Mouse (Mus musculus): ENCODE measurements around the gene Sgip1.

Gene Sgip1

DNA sequence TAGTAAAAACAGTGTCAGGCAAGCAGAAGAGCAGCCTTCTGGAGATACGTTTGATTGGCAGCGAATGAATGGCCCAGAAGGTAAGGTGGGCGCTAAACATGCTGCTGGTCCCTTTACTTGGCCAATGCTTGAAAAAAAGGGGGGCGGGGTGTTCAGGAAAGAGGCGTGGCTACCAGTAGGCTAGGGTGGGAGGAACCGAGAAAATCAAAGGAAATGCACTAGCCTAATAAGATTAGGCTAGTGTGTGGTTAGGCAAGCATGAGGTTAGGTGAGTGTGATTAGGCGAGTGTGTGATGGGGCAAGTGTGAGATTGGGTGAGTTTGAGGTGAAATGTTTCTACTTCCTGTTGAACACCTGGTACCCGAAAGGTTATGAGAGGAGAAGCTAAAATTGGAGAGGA is at the start of gene Sgip1:
TSS of gene Sgip1 (plus strand) at position 11 of the 400 bp plus-strand sequence.
- no peak for DNase-seq

DNA sequence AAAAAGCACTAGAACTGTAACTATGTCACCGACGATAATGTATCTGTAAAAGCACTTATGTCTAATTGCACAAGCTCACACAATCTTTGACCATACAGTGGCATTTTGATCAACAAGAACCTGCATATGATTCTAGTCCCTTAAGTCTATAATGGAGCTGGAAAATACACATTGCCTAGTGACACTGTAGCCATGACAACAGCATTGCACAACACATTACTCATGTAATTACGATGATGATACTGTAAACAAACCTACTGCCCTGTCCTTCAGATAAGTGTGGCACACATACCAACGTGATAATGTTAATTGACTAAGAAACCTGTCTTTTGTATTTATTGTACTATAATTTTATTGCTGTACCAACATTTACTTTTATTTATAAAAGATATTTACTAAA is 49.7 kb upstream of the Sgip1 start:
- no peak for DNase-seq

DNA sequence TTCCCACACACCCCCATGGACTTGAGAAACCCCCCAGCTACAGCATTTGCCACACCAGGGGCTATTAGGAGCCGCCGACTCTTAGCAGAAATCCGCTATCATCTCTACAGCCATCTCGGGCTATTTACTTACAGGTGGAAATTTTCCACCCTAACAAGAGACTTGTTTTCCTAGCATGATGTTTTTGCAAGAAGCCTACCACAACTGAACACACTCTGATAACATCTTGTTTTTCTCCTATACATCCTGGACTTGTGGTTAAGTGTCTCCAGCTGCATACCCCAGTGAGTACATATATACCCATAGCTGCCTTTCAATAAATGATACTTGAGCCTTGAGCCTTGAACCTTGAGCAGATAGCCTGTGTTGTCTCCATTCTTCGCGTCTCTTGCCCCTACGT is 43.1 kb upstream of the Sgip1 start:
- no peak for DNase-seq

DNA sequence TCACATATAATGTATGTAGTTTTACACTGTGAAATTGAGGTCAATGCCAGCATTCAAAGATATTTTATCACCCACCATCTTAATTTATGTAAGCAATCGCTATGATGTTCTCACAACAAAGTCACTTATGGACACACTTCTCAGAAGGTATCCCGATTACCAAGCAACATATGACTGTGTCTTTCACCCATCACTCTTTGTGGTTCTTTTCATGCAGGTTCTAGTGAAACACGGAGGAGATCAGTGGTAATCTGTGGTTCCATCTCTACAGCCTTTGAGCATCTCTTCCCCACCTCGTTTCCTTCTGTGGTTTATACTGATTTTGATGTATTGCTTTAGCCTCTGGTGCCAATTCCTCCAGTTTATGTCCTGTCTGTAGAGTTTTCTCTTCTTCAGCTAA is 29.4 kb upstream of the Sgip1 start:
- DNase-seq: no peak

DNA sequence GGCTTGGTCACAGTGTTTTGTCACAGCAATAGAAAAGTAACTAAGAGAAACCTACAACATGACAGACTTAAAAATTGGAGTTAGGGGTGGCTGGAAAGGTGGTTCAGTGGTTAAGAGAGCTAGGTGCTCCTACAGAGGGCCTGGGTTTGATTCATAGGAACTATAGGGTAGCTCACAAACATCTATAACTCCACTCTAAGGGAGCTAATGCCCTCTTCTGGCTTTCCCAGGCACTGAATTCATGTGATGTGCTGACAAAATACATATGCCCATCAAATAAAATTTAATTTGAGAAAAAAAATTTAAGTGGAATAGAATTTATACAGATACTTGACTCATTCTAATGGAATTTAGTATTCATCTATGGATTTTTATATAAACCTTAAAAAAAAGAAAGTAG is 25.6 kb upstream of the Sgip1 start:
- DNase-seq: no peak

DNA sequence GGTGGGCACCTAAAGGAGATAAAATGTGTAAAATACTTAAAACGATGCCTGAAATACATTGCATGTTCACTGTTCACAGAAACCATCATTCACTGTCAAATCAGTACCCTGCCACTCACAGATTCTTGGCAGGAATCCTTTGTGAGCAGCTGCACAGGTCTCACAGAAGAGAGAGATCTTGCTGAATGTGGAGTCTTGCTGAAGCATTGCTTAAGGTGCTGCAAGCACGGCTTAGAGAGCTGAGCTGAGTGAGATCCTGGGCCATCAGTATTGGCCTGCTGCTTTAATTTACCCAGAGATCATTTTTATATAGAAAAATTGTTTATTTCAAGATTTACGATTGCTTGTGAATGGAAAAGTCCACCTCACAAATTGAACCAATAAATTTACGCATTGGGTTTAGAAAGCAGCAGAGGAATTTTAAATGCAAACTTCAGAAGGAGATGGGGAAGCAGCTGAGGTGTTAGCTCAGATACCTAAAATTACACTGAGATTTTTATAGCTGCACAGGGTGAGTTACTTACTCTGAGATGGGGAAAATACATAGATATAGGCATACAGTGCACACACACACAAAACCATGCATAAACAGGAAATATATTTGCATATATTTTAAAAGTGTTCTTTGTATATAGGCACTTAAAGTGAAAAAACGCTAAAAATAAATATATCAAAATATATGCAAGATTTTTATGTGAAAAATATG is 23.8 kb upstream of the Sgip1 start:
- DNase-seq: no peak

DNA sequence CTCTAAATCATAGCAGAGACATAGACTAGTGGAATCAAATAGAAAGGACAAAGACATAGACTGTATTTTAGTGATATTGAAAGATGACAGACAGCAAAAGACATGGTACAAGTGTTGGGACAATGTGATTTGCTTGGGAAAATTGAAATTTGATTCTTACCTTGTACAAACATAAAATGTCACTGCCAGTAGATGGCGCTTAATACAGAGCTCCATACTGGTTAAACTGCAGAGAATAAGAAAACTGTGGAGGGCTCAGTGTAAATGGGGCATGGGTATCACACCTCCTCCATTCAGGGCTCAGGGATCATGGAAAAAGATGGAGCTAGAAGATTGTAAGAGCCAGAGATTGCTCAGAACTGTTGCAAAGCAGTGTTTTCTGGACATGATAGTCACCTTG is 21.6 kb upstream of the Sgip1 start:
- DNase-seq: peak; percentile 10

DNA sequence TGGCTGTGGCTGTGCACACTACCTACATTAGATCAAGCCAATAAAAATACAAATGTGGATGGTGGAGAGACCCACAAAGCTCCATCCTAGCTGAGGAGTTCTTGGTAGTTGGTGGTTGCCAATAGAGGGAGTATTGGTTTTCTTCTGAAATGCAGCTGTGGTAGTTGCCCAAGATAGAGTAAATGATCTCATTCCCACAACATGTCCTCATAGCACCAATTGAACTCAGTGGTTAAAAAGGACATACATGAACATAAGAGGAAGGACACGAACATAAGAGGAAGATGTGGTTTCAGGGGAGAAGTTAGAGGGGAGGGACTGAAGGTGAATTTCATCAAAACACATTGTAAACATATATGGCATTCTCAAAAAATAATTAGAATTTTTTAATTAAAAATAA is 21.1 kb upstream of the Sgip1 start:
- DNase-seq: no peak

DNA sequence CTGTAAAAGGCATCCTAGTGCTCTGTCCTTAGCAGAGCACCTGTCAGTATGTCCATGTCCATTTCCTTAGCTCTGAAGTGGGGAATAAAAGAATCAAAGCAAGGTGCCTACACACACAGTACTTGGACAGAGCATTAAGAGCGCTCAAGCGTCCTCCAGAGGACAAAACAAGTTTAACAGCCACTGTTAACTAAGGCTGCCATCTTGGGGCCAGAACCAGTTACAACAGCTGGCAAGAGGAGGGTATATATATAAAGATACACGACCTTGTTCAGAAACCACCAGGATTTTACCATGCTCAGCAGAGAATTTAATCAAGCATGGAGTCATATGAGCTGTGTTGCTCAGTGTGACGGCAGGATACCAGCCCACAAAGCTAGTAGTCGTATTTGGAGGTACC is 16.7 kb upstream of the Sgip1 start:
- no peak for DNase-seq

DNA sequence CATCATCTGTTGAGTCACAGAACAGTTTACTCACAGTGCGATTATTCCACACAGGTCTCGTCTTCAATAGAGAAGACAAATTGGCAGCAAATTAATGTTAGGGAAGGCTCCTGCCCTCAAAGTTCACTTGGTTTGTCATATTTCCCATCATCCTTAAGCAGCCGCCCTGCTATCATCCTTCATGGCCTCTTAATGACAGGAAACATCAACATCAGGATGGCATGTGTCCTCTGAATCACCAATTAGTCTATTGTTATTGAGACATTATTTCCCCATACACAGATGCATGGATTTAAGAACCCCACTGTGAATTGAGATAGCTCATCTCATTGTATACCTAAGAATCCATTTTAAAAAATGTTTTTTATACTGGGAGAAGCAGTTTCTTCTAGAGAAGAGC is 10.1 kb upstream of the Sgip1 start:
- no peak for DNase-seq

DNA sequence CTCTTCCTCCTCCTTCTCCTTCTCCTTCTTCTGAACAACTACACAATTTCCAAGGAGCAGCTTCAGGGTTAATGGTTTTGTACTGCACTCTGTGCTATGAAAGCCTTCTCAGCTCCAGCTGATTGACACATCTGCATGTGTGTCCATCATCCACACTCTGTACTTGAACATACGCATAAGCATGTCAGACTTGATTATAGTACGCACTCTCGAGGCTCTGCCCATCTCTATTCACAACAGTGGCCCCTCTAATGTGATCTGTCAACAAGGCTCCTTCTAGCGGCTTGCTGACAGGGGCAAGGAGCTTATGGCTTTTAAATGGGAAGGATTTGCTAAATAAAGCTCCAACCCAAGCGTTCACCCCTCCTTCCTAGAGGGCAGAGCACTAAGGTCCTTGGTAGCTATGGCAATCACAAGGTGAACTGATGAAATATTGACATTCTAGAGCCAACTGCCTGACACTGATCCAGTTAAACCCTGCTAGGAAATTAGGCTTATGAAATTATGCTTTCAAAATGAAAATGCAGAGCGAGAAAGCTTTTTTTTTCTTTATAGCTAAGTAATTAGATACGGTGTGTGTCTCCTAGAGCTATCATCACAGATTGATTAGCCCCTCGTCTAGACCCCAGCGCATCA is 7.0 kb upstream of the Sgip1 start:
- no peak for DNase-seq

DNA sequence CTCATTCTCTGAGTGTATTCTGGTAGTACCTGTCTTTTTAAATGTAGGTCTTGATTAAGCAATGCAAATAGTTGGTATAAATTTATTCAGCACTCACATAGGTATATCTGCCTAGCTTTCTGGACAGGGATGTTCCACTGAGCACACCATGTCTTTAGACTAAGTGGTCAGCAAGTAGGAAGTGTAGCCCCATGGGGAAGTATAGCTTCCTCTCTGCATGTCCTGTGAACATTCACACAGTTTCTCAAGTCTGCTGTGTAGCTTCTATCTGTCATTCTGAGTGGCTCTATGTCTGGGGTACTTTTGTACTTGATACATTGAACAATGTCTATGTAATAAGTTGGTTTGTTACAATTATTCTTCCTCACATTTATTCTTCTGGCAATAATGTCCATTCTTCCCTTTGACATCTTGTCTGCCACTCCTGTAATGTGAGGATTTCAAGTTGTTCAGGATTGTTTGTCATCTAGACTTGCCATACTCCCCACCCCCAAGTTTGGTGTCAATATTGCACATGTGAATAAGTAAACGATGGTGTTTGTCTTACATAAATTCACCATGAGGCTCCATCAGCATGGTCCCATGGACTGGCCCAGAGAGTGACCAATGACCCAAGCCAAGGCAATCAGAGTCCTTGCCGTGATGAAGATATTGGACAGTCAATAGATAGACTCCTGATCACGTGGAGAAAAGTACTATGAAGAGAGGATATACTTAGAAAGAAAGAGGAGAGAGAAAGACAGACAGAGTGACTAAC is 12.4 kb downstream of the Sgip1 start:
- DNase-seq: no peak

DNA sequence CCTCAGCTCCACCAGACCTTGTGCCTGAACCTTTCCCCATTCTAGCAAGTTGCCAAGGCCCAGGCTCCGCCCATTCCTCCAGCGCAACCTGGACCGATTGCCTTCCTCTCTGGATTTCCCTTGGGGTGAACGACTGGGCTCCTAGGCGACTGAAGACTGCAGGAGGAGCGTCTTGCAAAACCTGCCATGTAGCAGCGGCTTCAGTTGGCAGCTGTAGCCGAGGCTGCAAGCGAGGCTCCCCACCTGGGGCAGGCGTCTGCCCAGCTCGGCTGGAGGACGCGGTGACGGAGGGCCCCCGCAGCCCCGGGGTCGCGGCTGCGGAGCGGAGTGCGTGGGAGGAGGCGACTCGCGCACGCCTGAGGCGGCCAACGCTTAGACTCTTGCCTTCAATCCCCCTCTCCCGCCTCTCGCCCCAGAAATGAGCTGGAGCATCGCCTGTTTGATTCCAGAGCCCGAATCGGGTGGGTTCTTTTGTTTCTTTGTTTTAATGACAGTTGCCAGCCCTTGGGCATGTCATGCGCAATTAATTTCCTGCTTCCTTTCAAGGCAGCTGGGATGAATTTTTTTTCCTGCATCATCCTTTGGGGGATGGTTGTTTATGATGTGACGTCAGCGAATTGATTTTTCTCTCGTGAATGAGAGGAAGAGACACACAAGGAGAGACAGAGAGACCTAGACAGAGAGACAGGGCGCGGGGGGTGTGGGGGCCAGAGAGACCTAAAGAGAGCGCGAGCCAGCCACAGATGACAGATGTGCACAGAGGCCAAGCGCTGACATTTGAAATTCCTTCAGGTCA is 18.2 kb downstream of the Sgip1 start:
- DNase-seq: peak; percentile 69

DNA sequence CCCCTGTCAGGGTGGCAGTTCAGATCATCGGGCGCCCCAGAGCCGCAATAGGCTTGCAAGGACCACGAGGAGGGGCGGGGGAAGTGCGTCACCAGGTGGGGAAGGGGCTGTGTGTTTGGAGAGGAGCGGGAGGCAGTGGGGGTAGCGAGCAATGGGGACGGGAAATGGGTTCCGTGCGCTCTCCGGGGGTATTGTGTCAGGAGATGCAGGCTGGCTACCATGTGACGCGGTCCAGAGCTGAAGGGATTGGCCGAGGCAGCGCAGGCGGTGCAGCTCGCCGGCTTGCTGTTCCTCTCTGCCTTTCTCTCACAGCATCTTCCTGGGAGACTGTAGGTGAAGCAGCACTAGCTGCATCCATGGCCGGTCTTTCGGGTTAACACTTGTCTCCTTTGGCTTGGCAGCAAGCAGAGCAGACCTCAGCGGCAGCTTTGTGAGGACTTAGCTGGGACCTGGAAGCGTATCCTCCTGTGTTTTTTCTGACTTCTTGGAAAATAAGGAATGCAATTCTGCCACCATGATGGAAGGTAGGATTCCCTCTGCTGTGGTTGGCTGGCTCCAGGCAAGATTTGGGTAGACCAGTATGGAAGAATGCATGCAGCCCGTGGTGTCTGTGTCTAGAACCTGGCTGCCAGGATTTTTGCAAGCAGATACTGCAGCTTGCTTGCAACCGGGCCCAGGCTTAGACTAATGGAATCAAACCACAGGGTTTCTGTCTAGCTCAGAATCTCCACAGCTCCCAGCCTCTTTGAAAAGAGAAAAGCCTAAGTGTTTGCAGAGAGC is 19.1 kb downstream of the Sgip1 start:
- DNase-seq: peak; percentile 96

DNA sequence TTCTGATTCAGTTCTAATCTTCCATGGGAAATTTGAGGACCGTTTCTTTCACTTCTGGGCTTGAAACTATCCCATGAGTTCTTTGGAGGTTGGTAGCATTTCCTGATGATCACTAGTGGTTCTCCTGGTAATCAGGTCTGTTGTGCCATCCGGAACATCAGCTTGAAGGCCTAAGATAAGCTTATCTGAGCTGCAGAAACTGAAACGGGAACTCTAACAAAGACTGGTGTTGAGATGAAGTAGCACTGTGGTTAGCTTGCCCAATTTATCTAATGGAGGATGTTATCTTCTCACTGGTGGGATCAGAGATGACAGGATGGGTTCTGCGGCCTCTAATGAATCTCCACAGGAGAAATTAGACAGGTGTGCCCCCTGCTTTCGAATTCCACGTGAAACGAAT is 21.0 kb downstream of the Sgip1 start:
- DNase-seq: no peak

DNA sequence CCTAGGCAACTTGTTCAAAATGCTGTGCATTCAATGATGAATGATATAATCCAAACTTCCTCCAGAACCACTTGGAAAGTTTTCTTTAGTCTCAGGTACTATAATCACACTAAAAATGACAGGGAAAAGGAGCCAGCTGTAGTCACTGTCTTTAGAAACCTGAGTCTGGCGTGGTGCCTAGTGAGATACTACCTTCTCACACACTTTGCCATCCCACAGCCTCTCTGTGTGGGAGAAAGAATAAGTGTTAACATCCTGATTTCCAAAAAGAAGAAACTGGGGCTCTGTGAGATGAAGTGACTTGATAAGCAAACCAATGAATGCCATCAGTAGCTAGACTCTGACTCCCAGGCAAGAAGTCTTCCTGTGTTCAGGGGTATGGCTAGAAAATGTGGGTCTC is 28.0 kb downstream of the Sgip1 start:
- peak; percentile 49 for DNase-seq

DNA sequence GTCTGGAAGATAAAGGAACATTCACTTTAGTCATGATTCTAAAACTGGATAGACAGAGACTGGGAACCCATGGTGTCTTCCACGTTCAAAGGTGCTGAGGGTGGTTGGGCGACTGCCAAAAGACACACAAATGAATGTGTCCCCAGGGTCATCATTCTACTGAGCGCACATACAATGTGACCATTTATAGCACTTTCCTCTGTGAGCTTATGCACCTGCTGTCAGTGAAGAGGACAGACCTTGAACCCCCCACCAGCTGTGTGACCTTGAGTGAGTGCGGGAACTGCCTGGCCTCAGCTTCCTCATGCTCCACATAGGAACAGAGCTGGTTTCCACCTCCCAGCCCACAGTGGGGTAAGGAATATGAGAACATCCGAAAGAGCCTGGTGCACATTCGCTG is 28.8 kb downstream of the Sgip1 start:
- no peak for DNase-seq

DNA sequence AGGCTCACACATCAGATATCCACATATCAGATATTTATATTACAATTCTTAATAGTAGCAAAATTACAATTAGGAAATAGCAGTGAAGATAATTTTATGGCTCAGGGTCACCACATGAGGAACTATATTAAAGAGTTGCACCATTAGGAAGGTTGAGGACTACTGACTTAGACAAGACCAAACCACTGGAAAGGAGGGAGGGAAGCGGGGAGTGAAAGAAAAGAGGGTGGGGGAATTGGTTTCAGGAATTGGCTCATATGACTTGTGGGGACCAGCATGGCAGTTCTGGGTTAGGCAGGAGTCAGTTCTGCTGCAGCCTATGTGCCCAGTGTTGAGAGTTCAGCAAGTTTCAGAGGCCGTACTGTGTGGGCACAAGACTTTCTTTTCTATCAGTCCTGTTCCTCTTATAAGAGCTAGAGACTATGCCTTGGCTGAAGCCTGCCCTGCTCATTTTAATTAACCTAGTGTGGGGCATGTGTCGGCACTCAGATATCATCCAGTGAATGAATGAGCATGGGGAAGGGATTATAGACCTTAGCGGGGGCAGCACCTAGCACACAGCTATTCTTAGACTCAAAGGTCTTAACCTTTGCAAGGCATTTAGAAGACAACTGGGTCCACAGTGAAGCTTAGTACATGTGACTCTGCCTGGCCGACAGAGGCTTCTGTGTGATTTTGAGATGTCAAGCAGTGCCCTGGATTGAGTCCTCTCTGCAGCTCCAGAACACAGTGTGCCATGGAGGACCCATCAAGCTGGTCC is 30.7 kb downstream of the Sgip1 start:
- DNase-seq: no peak

DNA sequence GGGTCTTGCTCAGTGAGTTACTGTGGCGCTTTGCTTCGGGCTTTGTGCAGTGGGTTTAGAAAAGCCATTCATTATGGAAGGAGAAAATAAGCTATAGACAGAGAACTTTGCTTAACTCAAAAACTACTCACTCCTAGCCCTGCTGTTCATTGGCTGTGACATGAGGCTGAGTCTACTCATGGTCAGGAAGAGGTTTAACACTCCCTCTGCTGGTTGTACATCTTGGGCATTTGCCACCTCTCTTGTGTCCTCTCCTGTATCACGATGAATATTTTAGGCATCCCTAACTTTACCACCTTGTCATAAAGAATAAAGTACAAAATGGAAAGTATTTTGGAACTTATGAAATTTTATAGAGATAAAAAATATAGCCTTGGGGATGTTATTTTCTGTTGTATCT is 32.1 kb downstream of the Sgip1 start:
- no peak for DNase-seq

DNA sequence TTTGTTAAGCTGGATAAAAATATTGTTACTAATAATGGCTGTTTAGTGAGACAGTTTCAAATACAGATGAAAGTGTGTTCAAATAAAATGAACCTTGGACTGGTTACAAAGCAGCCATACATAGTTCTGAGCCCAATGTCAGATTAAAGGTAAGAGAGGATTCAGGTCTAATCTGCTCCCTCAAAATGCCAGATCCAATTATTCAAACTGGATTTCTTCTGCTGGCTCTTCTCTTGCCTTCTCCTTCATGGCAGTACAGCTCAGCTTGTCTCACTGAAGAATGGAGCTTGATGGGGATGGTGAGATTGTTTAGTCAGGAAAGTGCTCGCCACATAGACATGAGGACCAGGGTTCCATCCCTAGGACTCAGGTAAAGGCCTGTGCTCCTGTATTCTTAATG is 32.7 kb downstream of the Sgip1 start:
- DNase-seq: no peak

DNA sequence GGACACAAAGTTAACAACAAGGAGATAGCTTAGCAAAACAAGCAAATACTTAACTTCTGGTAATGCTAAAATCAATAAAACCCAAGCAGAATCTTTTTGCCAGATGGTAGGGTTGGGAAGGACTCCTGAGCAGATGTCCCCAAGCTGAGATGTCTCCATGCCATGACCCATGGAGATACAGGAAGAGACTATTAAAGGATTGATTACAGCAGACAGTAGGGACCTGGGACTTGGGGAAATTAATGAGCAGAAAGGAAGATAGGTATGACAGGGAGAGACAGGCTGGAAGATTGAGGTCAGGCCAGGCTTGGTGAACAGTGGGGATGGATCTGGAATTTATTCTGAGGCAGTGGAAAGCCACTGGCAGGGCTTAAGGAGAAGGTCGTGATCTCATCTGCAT is 33.5 kb downstream of the Sgip1 start:
- no peak for DNase-seq
